Mouse (Mus musculus) embryonic facial prominence, embryonic 14.5 days (tissue): ENCODE measurements around the gene Gps2. TPM values are rescaled to one million over a fixed set of nuclear protein-coding genes. Genes with fewer than 3 reads are reported as not detected.
A peak's percentile ranks its signal among the peaks of the same experiment; 100 is the strongest.

Source experiments
- ATAC-seq: fragments of 200-750 bp; cut with Nextera tagmentation; 2 replicates; pipeline ENCODE4 v1.8.0; 2017; ENCODE audit warnings: low read depth, moderate number of reproducible peaks, moderate TSS enrichment
- DNase-seq: peaks from one replicate; pipeline ENCODE4 v3.0.0-alpha.2; 2015; ENCODE audit warnings: low spot score
- H3K27ac ChIP-seq: fragments of 300-500 bp; sonication (generic); replicated peaks from 2 replicates; pipeline ENCODE4 v1.5.1; 2014; ENCODE audit warnings: low read depth, mild to moderate bottlenecking, low read length, moderate library complexity
- H3K27me3 ChIP-seq: fragments of 300-500 bp; sonication (generic); replicated peaks from 2 replicates; pipeline ENCODE4 v1.6.1; 2014; ENCODE audit warnings: low read length; ENCODE audit not compliant: control insufficient read depth, insufficient read depth
- H3K36me3 ChIP-seq: fragments of 300-500 bp; sonication (generic); 2 replicates; pipeline ENCODE4 v1.6.1; 2014; ENCODE audit warnings: low read length, mixed read lengths; ENCODE audit not compliant: control insufficient read depth, insufficient read depth
- H3K4me1 ChIP-seq: fragments of 300-500 bp; sonication (generic); 2 replicates; pipeline ENCODE4 v1.6.1; 2014; ENCODE audit warnings: antibody characterized with exemption, low read length; ENCODE audit not compliant: control insufficient read depth, insufficient read depth
- H3K4me2 ChIP-seq: fragments of 300-500 bp; sonication (generic); 2 replicates; pipeline ENCODE4 v1.6.1; 2014; ENCODE audit warnings: low read depth, mild to moderate bottlenecking, low read length, moderate library complexity, mixed read lengths
- H3K4me3 ChIP-seq: fragments of 300-500 bp; sonication (generic); 2 replicates; pipeline ENCODE4 v1.5.1; 2014; ENCODE audit warnings: low read depth, mild to moderate bottlenecking, low read length
- H3K9ac ChIP-seq: fragments of 300-500 bp; sonication (generic); 2 replicates; pipeline ENCODE4 v1.6.1; 2014; ENCODE audit warnings: low read depth, mild to moderate bottlenecking, low read length, moderate library complexity, mixed read lengths
- H3K9me3 ChIP-seq: fragments of 300-500 bp; sonication (generic); 2 replicates; pipeline ENCODE4 v1.6.1; 2016; ENCODE audit warnings: low read length; ENCODE audit not compliant: control insufficient read depth
- WGBS: fragments of 180-500 bp; shearing (Covaris S2); extraction: QIAGEN DNeasy Blood & Tissue Kit; methylation state at CpG from one replicate; pipeline ENCODE4 v1.1.7; 2014; 5-methylcytosine and 5-hydroxymethylcytosine counted together
- polyA plus RNA-seq: library from polyadenylated mRNA; unstranded; fragments of >200 nt; fragmentation: Nextera tagmentation; extraction: Ambion mirVana; gene quantifications from 2 replicates; pipeline ENCODE4 v1.2.1, GENCODE M21; 2014

Gps2 gene
- polyA plus RNA-seq, 1 experiment from 2014 or later = 55.0 TPM

- ATAC-seq (no peak), DNase-seq (no peak)
- no peaks in the 10 kb centered on the region for H3K36me3 ChIP-seq
- H3K4me2 ChIP-seq = no peak overlapping the region
- no peaks in the 10 kb centered on the region for H3K27me3 ChIP-seq
- H3K9ac ChIP-seq = no peak overlapping the region
- WGBS = 63% methylated on average over 4 of the region's 4 CpGs
- no peak overlapping the region for H3K4me3 ChIP-seq
- no peaks in the 10 kb centered on the region for H3K9me3 ChIP-seq
- no peak overlapping the region for H3K27ac ChIP-seq
- H3K4me1 ChIP-seq = peaks cover 24% of the 10 kb centered on the region
Measured at GRCm38 (mm10) chr11:69883066-69883465, 30.6 kb upstream of the Gps2 start.

- DNase-seq (no peak), ATAC-seq (no peak)
- Histone ChIP-seq H3K9ac (no peak overlapping the region), H3K4me3 (no peak overlapping the region), H3K4me1 (peaks cover 22% of the 10 kb centered on the region), H3K27ac (no peak overlapping the region), H3K4me2 (no peak overlapping the region), H3K27me3 (no peaks in the 10 kb centered on the region), H3K9me3 (no peaks in the 10 kb centered on the region), H3K36me3 (no peaks in the 10 kb centered on the region)
- WGBS = 77% methylated on average over 8 of the region's 8 CpGs
Measured at GRCm38 (mm10) chr11:69883527-69884151, 30.0 kb upstream of the Gps2 start.

- DNase-seq (no peak), ATAC-seq (no peak)
- Histone ChIP-seq H3K9ac (no peak overlapping the region), H3K27me3 (no peaks in the 10 kb centered on the region), H3K4me1 (peaks cover 19% of the 10 kb centered on the region), H3K36me3 (no peaks in the 10 kb centered on the region), H3K27ac (no peak overlapping the region), H3K9me3 (no peaks in the 10 kb centered on the region), H3K4me3 (no peak overlapping the region), H3K4me2 (no peak overlapping the region)
- WGBS = 75% methylated on average over 9 of the region's 9 CpGs
Measured at GRCm38 (mm10) chr11:69884240-69884639, 29.4 kb upstream of the Gps2 start.

GRCm38 (mm10) chr11:69884663-69885062 lies 29.0 kb upstream of the Gps2 start:
- ATAC-seq = no peak

GRCm38 (mm10) chr11:69886907-69887635 lies 26.6 kb upstream of the Gps2 start:
- Histone ChIP-seq H3K9ac (no peak overlapping the region), H3K27ac (no peak overlapping the region), H3K9me3 (no peaks in the 10 kb centered on the region), H3K4me2 (no peak overlapping the region), H3K27me3 (no peaks in the 10 kb centered on the region), H3K4me3 (no peak overlapping the region), H3K4me1 (no peaks in the 10 kb centered on the region; the same call in 1 of the 2 replicates), H3K36me3 (no peaks in the 10 kb centered on the region)
- 64% methylated on average over 8 of the region's 8 CpGs for WGBS
- DNase-seq = no peak
- no peak for ATAC-seq

More at GRCm38 (mm10) chr11:69884663-69885062, 29.0 kb upstream of the Gps2 start:
- H3K27me3 ChIP-seq = no peaks in the 10 kb centered on the region
- no peak overlapping the region for H3K9ac ChIP-seq
- WGBS = 82% methylated on average over 8 of the region's 8 CpGs
- H3K4me3 ChIP-seq = no peak overlapping the region
- no peak for DNase-seq
- H3K4me2 ChIP-seq = no peak overlapping the region
- H3K36me3 ChIP-seq = no peaks in the 10 kb centered on the region
- peaks cover 15% of the 10 kb centered on the region for H3K4me1 ChIP-seq
- H3K9me3 ChIP-seq = no peaks in the 10 kb centered on the region
- H3K27ac ChIP-seq = no peak overlapping the region

GRCm38 (mm10) chr11:69891482-69891881 lies 22.2 kb upstream of the Gps2 start:
- H3K4me3 ChIP-seq = no peak overlapping the region
- no peak overlapping the region for H3K27ac ChIP-seq
- no peaks in the 10 kb centered on the region for H3K9me3 ChIP-seq
- H3K9ac ChIP-seq = no peak overlapping the region
- H3K36me3 ChIP-seq = no peaks in the 10 kb centered on the region
- H3K4me1 ChIP-seq = no peaks in the 10 kb centered on the region
- ATAC-seq (no peak), DNase-seq (no peak)
- H3K27me3 ChIP-seq = no peaks in the 10 kb centered on the region
- WGBS = 74% methylated on average over 4 of the region's 4 CpGs
- no peak overlapping the region for H3K4me2 ChIP-seq

GRCm38 (mm10) chr11:69894671-69895070 lies 19.0 kb upstream of the Gps2 start:
- no peak for ATAC-seq
- H3K27me3 ChIP-seq = no peaks in the 10 kb centered on the region
- WGBS = 65% methylated on average over 5 of the region's 5 CpGs
- H3K4me3 ChIP-seq = no peak overlapping the region
- H3K27ac ChIP-seq = no peak overlapping the region
- H3K4me2 ChIP-seq = no peak overlapping the region
- peaks cover 9% of the 10 kb centered on the region for H3K4me1 ChIP-seq
- no peak for DNase-seq
- no peak overlapping the region for H3K9ac ChIP-seq
- no peaks in the 10 kb centered on the region for H3K36me3 ChIP-seq
- H3K9me3 ChIP-seq = no peaks in the 10 kb centered on the region

- H3K4me1 ChIP-seq = peaks cover 12% of the 10 kb centered on the region
- H3K9ac ChIP-seq = peak within 1 kb of the TSS; percentile 1; the same call in 1 of the 2 replicates
- H3K4me2 ChIP-seq = no peak within 1 kb of the TSS
- H3K27me3 ChIP-seq = no peaks in the 10 kb centered on the region
- WGBS = 72% methylated on average over 4 of the region's 4 CpGs
- no peak within 1 kb of the TSS for H3K4me3 ChIP-seq
- DNase-seq (no peak), ATAC-seq (no peak)
- H3K27ac ChIP-seq = no peak within 1 kb of the TSS
- H3K36me3 ChIP-seq = no peaks in the 10 kb centered on the region
- no peaks in the 10 kb centered on the region for H3K9me3 ChIP-seq
Measured at GRCm38 (mm10) chr11:69895291-69895690, 18.4 kb upstream of the Gps2 start, which contains the start of gene Acap1. Gene Acap1, minus strand, starts transcription at chr11:69895539.
